Mouse (Mus musculus) adrenal gland, adult (tissue): Measurements from ENCODE around the gene Cdc42bpa.

Experiments used
- DNase-seq, 2 experiments: peaks; one replicate each; pipeline ENCODE4 v3.0.0; 2022 to 2023; ENCODE audit warnings: low spot score in 1 of 2; ENCODE audit not compliant: inconsistent age in 2 of 2

The Cdc42bpa gene

DNA sequence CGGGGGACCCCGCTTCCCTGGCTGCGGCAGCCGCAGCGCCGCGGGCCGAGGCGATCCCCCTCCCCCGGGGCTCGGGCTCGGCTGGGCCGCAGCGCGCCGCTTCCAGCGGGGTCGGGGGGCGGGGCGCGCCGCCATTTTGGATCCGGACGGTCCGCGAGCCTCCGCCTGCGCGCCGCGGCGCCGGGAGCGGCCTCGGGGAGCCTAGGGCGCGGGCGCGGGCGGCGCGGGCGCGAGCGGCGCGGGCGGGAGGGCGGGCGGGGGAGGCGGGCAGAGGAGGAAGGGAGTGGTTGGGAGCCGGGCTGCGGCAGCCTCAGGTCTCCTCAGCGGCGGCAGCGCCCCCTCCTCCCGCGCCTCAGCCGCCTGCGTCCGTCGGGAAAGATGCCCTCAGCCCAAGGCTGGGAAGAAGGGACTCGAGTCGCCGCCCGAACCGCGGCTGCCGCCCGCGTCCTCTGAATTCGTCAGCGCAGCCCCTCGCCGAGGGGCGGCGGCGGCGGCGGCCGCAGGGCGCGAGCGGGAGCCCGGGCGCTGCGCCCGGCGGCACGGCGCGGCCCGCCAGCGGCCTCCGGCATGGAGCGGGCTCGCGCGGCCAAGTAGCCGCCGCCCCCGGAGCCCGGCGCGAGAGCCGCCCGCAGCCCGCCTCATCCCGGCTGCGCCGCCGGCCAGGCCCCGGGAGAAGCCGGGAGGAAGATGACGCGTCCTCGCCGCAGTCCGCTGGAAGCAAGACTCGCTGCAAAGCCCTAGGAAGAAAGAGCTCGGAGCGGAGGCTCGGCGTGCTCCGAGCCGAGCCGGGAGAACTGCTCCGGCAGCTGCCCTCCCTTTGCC lies at the start of gene Cdc42bpa:
Gene Cdc42bpa, plus strand, starts transcription at position 752 of the 822 bp plus-strand sequence.
- peak; percentile 83 to 92 for DNase-seq

DNA sequence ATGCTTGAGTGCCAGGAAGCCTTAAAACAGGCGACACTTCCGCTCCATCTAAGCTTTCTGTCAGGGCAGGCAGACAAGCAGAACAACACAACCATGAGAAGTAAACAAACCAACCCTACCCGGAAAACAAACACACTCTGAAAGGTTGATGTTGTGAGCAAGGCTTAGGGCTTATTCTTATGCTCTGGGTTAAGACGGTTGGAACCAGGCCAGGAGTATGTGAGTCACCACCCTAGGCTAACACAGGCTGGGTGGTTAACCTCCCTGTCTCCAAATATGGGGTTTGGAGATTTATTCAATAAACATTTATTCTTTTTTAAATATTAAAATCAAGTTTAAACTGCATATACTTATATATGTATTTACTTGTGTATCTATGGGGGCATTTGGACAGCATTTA lies 46.8 kb upstream of the Cdc42bpa start:
- DNase-seq, result peak; percentile 78 to 92

DNA sequence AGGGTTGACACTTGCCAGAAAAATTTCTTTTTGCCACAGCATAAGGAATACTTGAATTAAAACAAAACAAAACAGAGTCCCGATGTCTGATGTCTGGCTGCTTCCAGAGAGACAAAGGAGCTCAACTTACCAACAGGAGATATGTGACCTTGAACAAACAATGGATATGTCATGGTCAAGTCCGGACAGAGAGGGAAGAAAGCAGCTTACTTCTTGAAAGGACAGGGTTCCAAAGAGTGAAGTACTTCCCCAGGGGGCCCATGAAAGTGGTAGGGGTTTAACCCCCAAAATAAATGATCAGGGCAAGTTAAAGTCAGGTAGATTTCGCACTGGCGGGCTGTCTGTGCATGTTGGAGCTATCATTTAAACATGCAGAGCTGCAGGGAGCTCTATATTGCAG lies 43.2 kb upstream of the Cdc42bpa start:
- peak in 1 of 2 experiments; percentile 16 for DNase-seq

GRCm38 (mm10) chr1:179917481-179917880 lies 42.8 kb upstream of the Cdc42bpa start:
- peak in 1 of 2 experiments; percentile 18 for DNase-seq

DNA sequence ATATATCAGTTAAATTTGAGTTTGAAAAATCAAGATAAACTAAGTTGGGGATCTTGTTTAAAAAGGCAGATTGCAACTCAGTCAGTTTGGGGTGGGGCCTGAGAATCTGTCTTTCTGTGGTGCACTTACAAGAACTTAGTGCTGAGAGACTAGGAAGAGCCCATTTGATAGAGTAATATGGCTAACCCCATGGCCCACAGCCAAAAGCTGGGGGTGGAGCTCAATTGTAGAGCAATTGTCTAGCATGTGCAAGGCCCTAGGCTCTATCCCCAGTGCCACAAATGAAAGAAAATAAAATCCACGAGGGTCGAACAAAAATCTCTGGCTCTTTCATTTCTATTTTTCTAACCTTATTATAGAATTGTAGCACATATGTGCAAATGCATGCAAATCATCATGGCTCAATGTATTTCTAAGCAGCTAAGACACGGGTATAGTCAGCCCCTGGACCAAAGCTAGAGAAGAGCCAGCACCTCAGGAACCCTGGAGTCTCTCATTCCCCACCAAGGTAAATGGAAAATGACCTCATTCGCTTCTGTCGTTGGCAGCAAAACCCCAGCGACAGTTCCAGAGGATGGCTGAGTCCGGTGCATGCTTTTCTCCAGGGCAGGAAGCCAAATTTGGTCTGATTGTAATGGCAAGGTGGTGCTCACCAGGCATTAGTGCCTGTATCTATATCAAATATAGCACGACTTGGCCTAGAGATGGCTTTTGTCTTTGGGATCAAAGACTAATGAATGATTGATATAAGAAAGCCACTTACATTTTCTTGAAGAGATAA lies 40.4 kb upstream of the Cdc42bpa start:
- peak in 1 of 2 experiments; percentile 24 for DNase-seq

- DNase-seq, result no peak
Measured at GRCm38 (mm10) chr1:179923661-179924405, 36.4 kb upstream of the Cdc42bpa start.

GRCm38 (mm10) chr1:179926240-179926639 lies 34.0 kb upstream of the Cdc42bpa start:
- no peak for DNase-seq

DNA sequence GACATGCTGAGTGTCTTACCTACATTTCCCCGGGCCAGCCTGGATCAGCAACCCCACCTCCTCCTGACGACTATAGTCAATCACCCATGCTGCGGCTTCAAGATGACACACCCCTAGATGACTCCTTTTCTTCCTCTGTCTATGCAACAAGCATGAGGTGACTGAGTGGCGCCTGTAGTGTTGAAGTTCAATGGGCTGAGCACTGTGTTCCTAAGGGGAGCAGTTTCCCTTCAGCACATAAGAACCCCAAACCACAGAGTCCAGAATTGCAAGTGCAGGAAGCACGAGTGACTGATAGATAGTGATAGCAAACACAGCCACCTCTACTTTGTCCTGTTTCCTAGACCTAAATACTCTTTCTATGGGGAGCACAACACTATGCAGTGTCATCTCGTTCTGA lies 33.2 kb upstream of the Cdc42bpa start:
- no peak for DNase-seq

- DNase-seq, result no peak
Measured at GRCm38 (mm10) chr1:179928822-179929221, 31.4 kb upstream of the Cdc42bpa start.

DNA sequence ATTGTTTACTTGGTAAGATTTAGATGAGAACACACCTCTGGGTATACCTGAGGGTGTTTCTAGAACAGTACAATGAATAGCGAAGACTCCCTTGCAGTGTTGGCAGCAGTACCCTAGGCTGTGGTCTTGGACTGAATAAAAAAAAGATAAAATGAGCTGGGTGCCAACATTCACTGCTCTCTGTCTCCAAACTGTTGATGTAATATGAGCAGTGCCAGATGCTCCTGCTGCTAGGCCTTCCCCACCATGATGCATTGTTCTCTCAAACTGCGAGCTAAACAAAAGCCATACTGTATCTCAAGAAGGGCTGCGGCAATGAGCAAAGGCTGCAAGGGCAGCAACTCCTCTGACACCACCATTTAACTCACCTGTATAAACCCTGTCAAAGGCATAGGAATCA lies 29.0 kb upstream of the Cdc42bpa start:
- no peak for DNase-seq

DNA sequence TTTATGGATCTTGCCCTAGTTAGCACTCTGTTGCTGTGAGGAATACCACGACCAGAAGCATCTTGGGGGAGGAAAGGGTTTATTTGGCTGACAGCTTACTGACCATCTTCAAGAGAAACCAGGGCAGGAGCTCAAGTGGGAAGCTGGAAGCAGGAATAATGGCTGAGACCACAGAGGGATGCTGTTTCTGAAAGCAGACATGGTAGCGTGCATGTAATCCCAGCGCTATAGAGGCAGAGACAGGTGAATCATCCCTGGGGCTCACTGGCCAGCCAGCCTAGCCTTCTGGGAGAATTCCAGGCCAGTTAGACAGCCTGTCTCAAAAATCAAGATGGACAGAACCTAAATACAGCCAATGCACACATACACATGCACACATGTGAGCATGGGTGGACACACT lies 26.2 kb upstream of the Cdc42bpa start:
- DNase-seq, result peak in 1 of 2 experiments; percentile 51

DNA sequence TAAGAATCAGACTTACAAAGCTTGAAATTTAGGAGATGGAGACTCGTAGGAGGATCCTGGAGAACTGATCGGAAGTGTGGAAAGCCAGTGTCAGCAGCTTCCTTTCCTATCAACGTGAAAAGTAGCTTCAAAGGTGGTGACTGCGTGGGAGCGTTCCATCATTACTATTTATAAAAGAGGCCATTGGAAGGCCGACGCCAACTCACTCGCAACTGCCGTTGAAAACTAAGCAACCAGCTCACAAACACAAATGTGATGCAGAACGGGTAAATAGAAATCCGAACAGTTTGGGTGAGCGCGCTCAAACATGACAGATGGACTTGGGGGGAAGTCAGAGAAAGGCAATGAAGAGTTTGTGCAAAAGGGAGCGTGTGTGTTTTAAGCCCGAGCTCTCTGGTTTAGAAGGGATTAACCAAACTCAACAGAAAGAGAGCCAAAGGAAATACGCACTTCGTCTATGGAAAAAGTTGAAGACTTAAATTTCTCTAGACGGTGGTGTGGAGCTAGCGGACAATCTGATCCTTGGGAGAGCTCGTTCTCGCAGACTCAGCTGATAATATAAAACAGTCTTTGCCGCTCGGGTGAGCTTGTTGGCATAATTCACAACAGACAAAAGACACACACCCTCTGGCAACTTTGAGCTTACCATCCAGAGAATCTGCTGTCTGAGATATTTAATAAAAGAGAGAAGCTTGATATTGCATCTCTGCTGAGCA lies 20.0 kb upstream of the Cdc42bpa start:
- no peak for DNase-seq

DNA sequence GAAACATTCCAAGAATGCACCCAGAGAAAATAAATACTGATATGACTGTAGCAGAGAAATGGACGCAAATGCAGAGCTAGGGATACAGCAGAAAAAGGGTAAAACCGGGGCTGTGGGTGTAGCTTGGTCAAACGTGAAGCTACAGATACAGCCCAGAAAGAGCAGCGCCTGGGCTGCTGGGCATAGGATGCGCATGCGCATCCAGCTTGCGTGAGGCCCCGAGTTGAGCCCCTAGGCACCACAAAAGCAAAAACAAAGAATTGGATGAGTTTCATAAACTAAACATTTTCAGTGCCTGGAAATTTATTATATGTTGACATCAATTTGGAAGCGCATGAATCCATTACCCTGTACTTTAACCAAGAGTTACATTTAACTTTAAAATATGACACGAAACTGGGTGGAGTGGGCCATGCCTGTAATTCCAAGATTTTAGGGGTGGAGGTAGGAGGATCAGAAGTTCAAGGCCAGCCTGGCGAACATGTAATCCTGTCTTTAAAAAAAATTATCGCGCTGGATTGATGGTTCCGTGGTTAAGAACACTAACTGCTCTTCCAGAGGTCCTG lies 19.4 kb upstream of the Cdc42bpa start:
- no peak for DNase-seq

DNA sequence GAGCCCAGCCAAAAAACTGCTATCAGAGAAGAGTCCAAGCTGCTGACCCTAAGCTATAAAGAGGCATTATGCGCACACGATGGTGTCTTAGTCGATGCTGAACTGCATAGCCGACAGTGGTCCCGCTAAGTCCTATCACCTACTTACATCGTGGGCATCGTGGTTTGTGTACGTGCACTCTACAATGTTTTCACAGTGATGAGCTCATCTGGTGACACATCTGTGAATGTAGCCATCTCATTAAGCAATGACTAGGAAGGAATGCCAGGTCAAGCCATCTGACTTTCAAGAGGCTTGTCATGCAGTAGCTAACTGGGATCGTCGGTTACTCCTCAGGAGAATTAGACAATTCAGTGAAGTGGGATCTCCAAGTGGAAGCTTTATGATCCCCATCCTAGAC lies 15.3 kb upstream of the Cdc42bpa start:
- no peak for DNase-seq

GRCm38 (mm10) chr1:179946616-179947015 lies 13.7 kb upstream of the Cdc42bpa start:
- no peak for DNase-seq

DNA sequence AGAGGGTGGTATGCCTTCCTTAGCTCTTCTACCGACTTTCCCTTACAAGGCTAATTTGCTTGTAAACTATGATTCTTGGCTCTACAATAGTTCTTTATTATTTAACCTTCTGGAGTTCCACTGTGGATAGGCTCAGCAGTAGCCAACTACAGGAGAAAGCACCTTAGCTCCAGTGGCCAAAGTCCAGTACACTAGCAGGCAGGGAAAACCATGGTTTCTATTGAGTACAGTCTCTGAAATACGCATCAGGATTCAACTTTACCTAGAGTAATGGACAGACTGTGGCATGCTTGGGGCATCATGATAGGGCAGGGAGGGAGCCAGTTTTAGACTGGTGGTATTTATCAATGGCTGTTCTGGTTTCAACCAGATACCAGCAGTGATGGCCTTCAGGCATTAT lies 12.6 kb upstream of the Cdc42bpa start:
- peak in 1 of 2 experiments; percentile 13 for DNase-seq

DNA sequence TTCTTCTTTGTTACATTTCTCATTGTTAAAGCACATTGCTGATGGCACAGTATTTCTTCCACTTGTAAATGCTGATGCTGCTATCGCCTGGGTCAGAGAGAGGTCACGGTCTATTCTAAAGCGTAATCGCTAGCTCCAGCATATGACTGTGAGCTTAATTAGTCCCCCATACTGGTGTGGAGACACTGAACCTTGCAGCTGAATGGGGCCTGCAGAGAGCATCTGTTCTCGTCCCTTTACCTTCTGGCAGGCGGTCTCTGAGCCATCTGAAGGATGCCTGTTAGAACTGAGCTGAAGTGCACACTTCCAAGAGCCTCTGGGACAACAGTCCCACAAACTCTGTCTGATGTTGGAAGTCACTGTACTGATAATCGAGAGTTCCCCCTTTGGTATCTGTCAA lies 8.7 kb upstream of the Cdc42bpa start:
- no peak for DNase-seq

- no peak for DNase-seq
Measured at GRCm38 (mm10) chr1:179953251-179953650, 7.0 kb upstream of the Cdc42bpa start.

DNA sequence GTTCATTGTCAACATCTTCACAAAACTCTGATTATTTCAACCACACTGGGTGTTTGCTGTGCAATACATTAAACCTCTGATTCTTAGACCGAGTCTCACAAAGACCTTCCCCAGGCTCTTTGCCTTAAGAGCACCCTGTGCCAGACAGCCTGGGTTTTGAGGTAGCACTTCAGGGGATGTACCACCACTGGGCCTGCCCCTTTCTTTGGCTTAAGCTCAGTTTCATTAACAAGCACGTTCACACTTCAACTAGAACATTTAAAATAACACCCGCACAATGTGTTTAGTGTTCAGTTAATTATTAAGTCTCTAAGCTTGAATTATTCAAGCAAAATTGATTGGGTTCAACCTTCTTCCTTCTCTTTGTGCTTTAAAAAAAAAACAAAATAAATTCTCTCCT lies 2.8 kb upstream of the Cdc42bpa start:
- DNase-seq, result no peak
